Mouse (Mus musculus): Measurements from ENCODE around the gene Coro6.

GRCm38 (mm10) chr11:77428446-77428845 is 33.8 kb upstream of the Coro6 start:
- TF ChIP-seq CTCF (IDR thresholded peaks at IDR 0.05; ENCODE audit: extremely low read depth, insufficient read length, insufficient replicate concordance, low read depth, low read length): no peak
- no peak for TF ChIP-seq POLR2A (IDR thresholded peaks at IDR 0.05; ENCODE audit: low read depth, low read length)

All from small intestine, adult 2 months (tissue).